Comparison of ENCODE assay signal across 8 mouse cellular contexts in genomic region chr1:87028786-87029185, GRCm38 (mm10).
DNase-seq lines count a peak whose midpoint lies in the region; TF ChIP-seq lines count a peak whose summit lies in the region.

No protein-coding gene starts in this region.

- TF ChIP-seq EP300 in MEL (IDR thresholded peaks at IDR 0.05; ENCODE audit: low read depth in 1 of 2, low read length in 2 of 2) = 0 out of 4 replicates have a peak, but pooled peaks have one; percentile 14 to 27

- H3K27me3 ChIP-seq in MEL (ENCODE audit: control insufficient read depth in 1 of 2, insufficient read depth in 2 of 2, low read length in 2 of 2) = no peaks in the 10 kb centered on the region
- no peaks in the 10 kb centered on the region for H3K27me3 ChIP-seq in forebrain, embryonic 10.5 days (ENCODE audit: poor library complexity, severe bottlenecking)

- TF ChIP-seq CTCF in gastrocnemius, adult 2 months (IDR thresholded peaks at IDR 0.05) = no peak
- TF ChIP-seq CTCF in MEL (IDR thresholded peaks at IDR 0.05 in 2 of 3, conservative IDR thresholded peaks at IDR 0.05 in 1 of 3; ENCODE audit: control insufficient read depth in 1 of 3, insufficient read depth in 1 of 3, low read depth in 2 of 3, low read length in 3 of 3, poor library complexity in 1 of 3, severe bottlenecking in 1 of 3) = no peak

- no peak for TF ChIP-seq POLR2A in MEL (IDR thresholded peaks at IDR 0.05; ENCODE audit: control insufficient read depth in 1 of 2, insufficient read depth in 1 of 2, low read depth in 1 of 2, low read length in 2 of 2, poor library complexity in 1 of 2)

- H3K4me1 ChIP-seq in MEL (ENCODE audit: control insufficient read depth in 1 of 2, insufficient read depth in 2 of 2, low read length in 2 of 2) = peaks cover 10 to 28% of the 10 kb centered on the region in 2 experiments
- H3K4me1 ChIP-seq in forebrain, embryonic 10.5 days = peaks cover 11% of the 10 kb centered on the region

- peak; percentile 66 for DNase-seq in gastrocnemius, adult 2 months
- DNase-seq in gastrocnemius, postnatal 14 days = no peak
- peak; percentile 72 for DNase-seq in MEL (ENCODE audit: low read depth, low spot score)
- DNase-seq in cerebellum, postnatal 14 days = peak; percentile 63 to 64
- DNase-seq in lung, adult 18-20 months = peak; percentile 81 to 87
- DNase-seq in frontal cortex, postnatal 14 days (ENCODE audit: low spot score in 2 of 2) = no peak
- no peak for DNase-seq in left cerebral cortex, postnatal 4 days
- DNase-seq in forebrain, embryonic 10.5 days (ENCODE audit: extremely low spot score, low spot score) = no peak

- WGBS in forebrain, embryonic 10.5 days = 75% methylated on average over 2 of the region's 2 CpGs

- no peak for TF ChIP-seq RAD21 in MEL (IDR thresholded peaks at IDR 0.05; ENCODE audit: low read depth, low read length)

- intact Hi-C loops in gastrocnemius, adult 2 months (cut with DNase I) = no loop called here
- intact Hi-C loops in gastrocnemius, postnatal 14 days (cut with DNase I; ENCODE audit: low total_unique reads) = no loop called here
- intact Hi-C loops in left cerebral cortex, postnatal 4 days (cut with DNase I) = no loop called here

- H3K79me2 ChIP-seq in MEL (ENCODE audit: control insufficient read depth, insufficient read depth, low read length, poor library complexity) = no peaks in the 10 kb centered on the region

- no peaks in the 10 kb centered on the region for H3K9me3 ChIP-seq in MEL (replicated peaks; ENCODE audit: insufficient read depth, low read length)
- no peaks in the 10 kb centered on the region for H3K9me3 ChIP-seq in forebrain, embryonic 10.5 days

- H3K4me3 ChIP-seq in gastrocnemius, adult 2 months = no peak overlapping the region
- no peak overlapping the region for H3K4me3 ChIP-seq in MEL (ENCODE audit: control insufficient read depth in 1 of 2, insufficient read depth in 1 of 2, low read depth in 2 of 2, low read length in 2 of 2)
- no peak overlapping the region for H3K4me3 ChIP-seq in forebrain, embryonic 10.5 days

- H3K27ac ChIP-seq in gastrocnemius, adult 2 months = no peak overlapping the region
- H3K27ac ChIP-seq in MEL (ENCODE audit: control insufficient read depth, low read depth, low read length) = no peak overlapping the region
- H3K27ac ChIP-seq in forebrain, embryonic 10.5 days = no peak overlapping the region

- peaks cover 0 to 22% of the 10 kb centered on the region in 2 experiments; a peak in 2 of 4 replicates for H3K36me3 ChIP-seq in MEL (ENCODE audit: control insufficient read depth in 1 of 2, insufficient read depth in 2 of 2, low read length in 2 of 2)
- H3K36me3 ChIP-seq in forebrain, embryonic 10.5 days (replicated peaks) = no peaks in the 10 kb centered on the region

- no peak overlapping the region for H3K9ac ChIP-seq in MEL (ENCODE audit: control insufficient read depth, low read depth, low read length, poor library complexity, severe bottlenecking)

TF ChIP-seq in MEL, 35 proteins besides CTCF, POLR2A, EP300 and RAD21:
- TF ChIP-seq SIN3A (IDR thresholded peaks at IDR 0.05; ENCODE audit: low read length) (0 out of 2 replicates have a peak, but pooled peaks have one; percentile 25), ZMIZ1 (IDR thresholded peaks at IDR 0.05; ENCODE audit: low read depth, low read length) (no peak), KAT2A (conservative IDR thresholded peaks at IDR 0.05; ENCODE audit: low read depth, low read length) (no peak), MYC (IDR thresholded peaks at IDR 0.05; ENCODE audit: low read depth, low read length) (no peak), USF1 (IDR thresholded peaks at IDR 0.05; ENCODE audit: low read depth, low read length) (no peak), USF2 (IDR thresholded peaks at IDR 0.05; ENCODE audit: borderline replicate concordance in 1 of 2, insufficient read depth in 1 of 2, low read depth in 1 of 2, low read length in 2 of 2) (no peak), TBP (IDR thresholded peaks at IDR 0.05; ENCODE audit: low read depth, low read length) (no peak), ETS1 (IDR thresholded peaks at IDR 0.05; ENCODE audit: low read depth, low read length) (0 out of 2 replicates have a peak, but pooled peaks have one; percentile 21), MAZ (IDR thresholded peaks at IDR 0.05; ENCODE audit: low read depth, low read length) (no peak), MXI1 (IDR thresholded peaks at IDR 0.05; ENCODE audit: low read depth, low read length) (peak; percentile 39)

Comparison
In these comparisons a context has a peak if more than half of its experiments do, and no peak if none do; other contexts are left out.
1. DNase-seq: peak in gastrocnemius, adult 2 months (single experiment), MEL (single experiment), cerebellum, postnatal 14 days (2 of 2) and lung, adult 18-20 months (2 of 2); none in gastrocnemius, postnatal 14 days (single experiment), frontal cortex, postnatal 14 days (0 of 2), left cerebral cortex, postnatal 4 days (single experiment) and forebrain, embryonic 10.5 days (single experiment).